Mouse (Mus musculus) limb, embryonic 10.5 days (tissue): Measurements from ENCODE around the gene Wwtr1. TPM values are rescaled to one million over a fixed set of nuclear protein-coding genes. Genes with fewer than 3 reads are reported as not detected.

ENCODE experiments used
- DNase-seq: peaks from one replicate; pipeline ENCODE4 v3.0.0-alpha.2; 2017; ENCODE audit warnings: low spot score
- H3K27ac ChIP-seq: fragments of 300-500 bp; sonication (generic); 2 replicates; pipeline ENCODE4 v1.5.1; 2016; ENCODE audit warnings: mild to moderate bottlenecking
- H3K27me3 ChIP-seq: fragments of 300-500 bp; sonication (generic); 2 replicates; pipeline ENCODE4 v1.6.1; 2016; ENCODE audit warnings: low read depth, mild to moderate bottlenecking; ENCODE audit not compliant: poor library complexity, severe bottlenecking
- H3K36me3 ChIP-seq: fragments of 300-500 bp; sonication (generic); 2 replicates; pipeline ENCODE4 v1.6.1; 2016; ENCODE audit warnings: mild to moderate bottlenecking, moderate library complexity
- H3K4me1 ChIP-seq: fragments of 300-500 bp; sonication (generic); 2 replicates; pipeline ENCODE4 v1.6.1; 2016
- H3K4me3 ChIP-seq: fragments of 300-500 bp; sonication (generic); 2 replicates; pipeline ENCODE4 v1.5.1; 2016; ENCODE audit warnings: mild to moderate bottlenecking, moderate library complexity
- H3K9me3 ChIP-seq: fragments of 300-500 bp; sonication (generic); replicated peaks from 2 replicates; pipeline ENCODE4 v1.6.1; 2016; ENCODE audit warnings: mild to moderate bottlenecking
- whole genome bisulfite sequencing: fragments of 180-500 bp; shearing (Covaris S2); methylation state at CpG from one replicate; pipeline ENCODE4 v1.1.7; 2016; 5-methylcytosine and 5-hydroxymethylcytosine counted together
- polyA plus RNA-seq: library from polyadenylated mRNA; unstranded; fragments of >200 nt; fragmentation: Nextera tagmentation; extraction: Ambion mirVana; gene quantifications from 2 replicates; pipeline ENCODE4 v1.2.1, GENCODE M21; 2016

Gene Wwtr1
- polyA plus RNA-seq, 1 experiment from 2014 or later: 10.7 TPM

DNA sequence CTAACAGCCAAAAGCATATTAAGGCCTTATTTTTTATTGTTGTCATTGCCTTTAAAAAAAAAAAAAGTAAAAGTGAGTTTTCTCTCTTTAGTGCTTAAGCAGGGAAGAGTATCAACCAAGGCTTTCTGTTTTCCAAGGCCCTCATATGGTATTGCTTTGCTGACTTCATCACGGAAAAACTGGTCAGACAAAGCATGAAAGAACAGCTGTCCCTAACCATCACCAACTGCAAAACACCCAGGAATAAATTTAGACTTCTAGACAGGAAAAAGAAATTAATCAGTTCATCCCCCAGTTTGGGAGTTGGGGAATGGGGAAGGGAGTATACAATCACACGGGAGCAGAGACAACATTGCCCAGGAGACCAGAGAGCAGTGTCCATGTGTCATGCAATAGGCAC, 79.3 kb downstream of the Wwtr1 start:
- WGBS: 90% methylated on average over 2 of the region's 2 CpGs
- DNase-seq: no peak
- Histone ChIP-seq H3K27ac (no peak overlapping the region), H3K9me3 (no peaks in the 10 kb centered on the region), H3K36me3 (no peaks in the 10 kb centered on the region), H3K4me1 (peaks cover 4% of the 10 kb centered on the region; the same call in 1 of the 2 replicates), H3K27me3 (no peaks in the 10 kb centered on the region), H3K4me3 (no peak overlapping the region)

DNA sequence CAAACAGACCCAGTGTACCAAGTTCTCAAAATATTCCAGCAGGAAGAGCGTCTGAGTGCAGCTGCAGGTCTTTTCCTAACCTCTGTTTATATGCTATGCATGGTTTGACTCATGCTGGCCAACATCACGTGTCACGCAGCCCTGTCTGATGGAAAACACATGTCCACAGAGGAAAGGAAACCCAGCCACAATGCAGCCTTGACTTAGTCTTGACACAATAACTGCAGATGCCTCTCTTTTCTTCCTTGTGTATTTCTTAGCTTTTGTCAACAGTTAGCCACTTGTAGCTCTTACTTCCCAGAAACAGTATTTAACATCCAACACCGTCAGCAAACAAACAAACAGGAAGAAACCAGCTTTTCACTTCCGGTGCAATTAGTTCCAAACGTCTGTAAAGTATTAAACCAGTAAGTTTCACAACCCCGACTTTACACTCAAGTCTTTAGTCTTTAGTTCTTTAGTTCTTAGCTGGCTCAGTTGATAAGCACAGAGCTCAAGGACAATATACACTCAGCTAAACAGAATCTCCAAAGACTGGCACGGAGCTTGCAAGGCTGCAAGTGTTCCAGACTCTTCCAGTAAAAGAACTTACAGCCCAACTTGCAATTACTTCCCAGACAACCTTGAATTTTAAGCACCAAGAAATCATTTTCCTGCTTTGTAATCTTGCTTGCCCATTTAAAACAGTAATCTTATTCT, 88.1 kb downstream of the Wwtr1 start:
- 34% methylated on average over 8 of the region's 8 CpGs for WGBS
- H3K4me1 ChIP-seq: peaks cover 35% of the 10 kb centered on the region
- peak overlapping the region; percentile 25; the same call in 1 of the 2 replicates for H3K4me3 ChIP-seq
- H3K27me3 ChIP-seq: no peaks in the 10 kb centered on the region
- no peaks in the 10 kb centered on the region for H3K9me3 ChIP-seq
- H3K27ac ChIP-seq: peak overlapping the region; percentile 89
- no peaks in the 10 kb centered on the region for H3K36me3 ChIP-seq
- peak; percentile 79 for DNase-seq

- H3K36me3 ChIP-seq: no peaks in the 10 kb centered on the region
- H3K27me3 ChIP-seq: no peaks in the 10 kb centered on the region
- H3K27ac ChIP-seq: peak overlapping the region; percentile 89; the same call in 1 of the 2 replicates
- no peak for DNase-seq
- H3K4me1 ChIP-seq: peaks cover 35% of the 10 kb centered on the region
- no peaks in the 10 kb centered on the region for H3K9me3 ChIP-seq
- 70% methylated on average over 4 of the region's 4 CpGs for WGBS
- H3K4me3 ChIP-seq: no peak overlapping the region
These were observed 89.6 kb downstream of the Wwtr1 start for GRCm38 (mm10) chr3:57486068-57486467.

DNA sequence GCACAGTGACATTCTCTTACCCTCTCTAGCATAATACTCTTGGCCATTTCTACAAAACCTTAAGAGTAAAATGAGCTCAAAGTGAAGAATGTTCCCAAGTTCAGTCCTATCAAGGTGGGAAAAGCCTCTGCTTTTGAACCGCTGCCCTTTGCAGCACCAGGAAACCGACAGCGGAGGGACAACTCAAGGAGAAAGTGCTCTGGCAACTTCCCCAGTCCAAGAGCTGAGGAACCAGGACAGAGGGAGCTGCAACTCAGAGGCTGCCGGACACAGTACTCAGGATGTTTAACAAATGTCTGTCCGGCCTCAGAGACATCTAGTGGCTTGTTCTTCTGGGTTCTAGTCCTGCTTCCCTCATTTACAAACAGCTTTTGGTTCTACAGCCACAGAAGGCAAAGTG, 93.7 kb downstream of the Wwtr1 start:
- Histone ChIP-seq H3K4me1 (peaks cover 12% of the 10 kb centered on the region), H3K4me3 (no peak overlapping the region), H3K36me3 (no peaks in the 10 kb centered on the region), H3K27ac (no peak overlapping the region), H3K9me3 (no peaks in the 10 kb centered on the region), H3K27me3 (no peaks in the 10 kb centered on the region)
- DNase-seq: no peak
- 85% methylated on average over 5 of the region's 5 CpGs for WGBS

DNA sequence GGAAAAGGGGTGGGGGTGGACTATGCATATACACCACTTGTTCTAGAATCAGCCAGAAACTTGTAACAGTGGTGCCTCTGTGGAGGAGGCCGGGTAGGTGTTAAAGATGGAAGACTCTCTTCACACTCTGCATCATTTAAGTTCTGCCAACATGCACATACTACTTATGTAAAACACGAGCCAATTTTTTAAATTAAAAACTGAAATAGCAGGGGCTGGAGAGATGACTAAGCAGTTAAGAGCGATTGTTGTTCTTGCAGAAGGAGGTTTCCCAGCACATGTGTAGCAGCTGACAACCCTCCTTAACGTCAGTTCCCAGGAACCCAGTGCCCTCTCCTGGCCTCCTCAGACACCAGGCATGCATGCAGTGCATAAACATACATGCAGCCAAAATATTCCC, 95.1 kb downstream of the Wwtr1 start:
- Histone ChIP-seq H3K36me3 (0 out of 2 replicates have a peak, but pooled peaks cover 6% of the 10 kb centered on the region), H3K9me3 (no peaks in the 10 kb centered on the region), H3K4me3 (no peak overlapping the region), H3K27me3 (no peaks in the 10 kb centered on the region), H3K4me1 (no peaks in the 10 kb centered on the region), H3K27ac (no peak overlapping the region)
- DNase-seq: no peak
- 83% methylated on average over 4 of the region's 4 CpGs for WGBS

DNA sequence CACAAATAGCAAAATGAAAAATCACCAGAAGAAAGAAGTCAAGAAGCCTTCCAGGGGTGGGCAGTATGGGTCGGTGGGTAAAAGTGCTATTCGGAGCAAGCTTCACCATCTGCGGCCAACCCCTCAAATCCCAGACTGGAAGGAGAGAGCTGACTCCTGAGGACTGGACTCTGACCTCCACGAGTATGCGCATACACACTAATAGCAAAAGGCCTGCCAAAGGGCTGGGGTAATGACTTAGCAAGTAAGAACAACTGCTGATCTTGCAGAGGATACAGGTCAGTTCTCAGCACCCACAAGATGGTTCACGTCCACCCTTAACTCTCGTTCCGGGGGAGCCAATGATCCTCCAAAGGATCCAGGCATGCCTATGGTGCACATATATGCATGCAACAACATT, 101.3 kb downstream of the Wwtr1 start:
- Histone ChIP-seq H3K36me3 (0 out of 2 replicates have a peak, but pooled peaks cover 6% of the 10 kb centered on the region), H3K4me3 (no peak overlapping the region), H3K27me3 (no peaks in the 10 kb centered on the region), H3K4me1 (peaks cover 32% of the 10 kb centered on the region), H3K27ac (no peak overlapping the region), H3K9me3 (no peaks in the 10 kb centered on the region)
- 88% methylated on average over 8 of the region's 8 CpGs for WGBS
- no peak for DNase-seq

DNA sequence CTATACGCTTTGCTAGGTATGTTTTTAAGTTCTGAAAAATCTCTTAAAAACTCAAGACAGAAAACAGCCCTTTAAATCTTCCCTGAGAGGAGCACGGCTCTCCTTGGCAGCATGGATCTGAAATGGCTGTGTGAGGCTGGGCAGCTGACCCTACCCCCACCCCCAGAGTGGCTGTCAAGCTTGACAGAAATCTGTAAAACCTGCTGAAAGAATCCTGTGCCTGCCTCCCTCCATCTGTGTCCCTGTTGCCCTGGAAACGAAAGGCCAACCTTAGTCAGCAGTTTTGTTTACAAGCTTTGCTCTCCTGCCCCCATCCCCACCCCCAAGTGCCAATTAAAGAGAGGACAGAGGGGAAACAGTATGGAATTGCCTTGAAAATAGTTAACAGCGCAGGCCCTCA, 103.3 kb downstream of the Wwtr1 start:
- H3K27me3 ChIP-seq: no peaks in the 10 kb centered on the region
- 45% methylated on average over 4 of the region's 4 CpGs for WGBS
- no peaks in the 10 kb centered on the region for H3K9me3 ChIP-seq
- 0 out of 2 replicates have a peak, but pooled peaks cover 6% of the 10 kb centered on the region for H3K36me3 ChIP-seq
- peaks cover 37% of the 10 kb centered on the region for H3K4me1 ChIP-seq
- H3K27ac ChIP-seq: peak overlapping the region; percentile 28; the same call in 1 of the 2 replicates
- no peak overlapping the region for H3K4me3 ChIP-seq
- peak; percentile 52 for DNase-seq

DNA sequence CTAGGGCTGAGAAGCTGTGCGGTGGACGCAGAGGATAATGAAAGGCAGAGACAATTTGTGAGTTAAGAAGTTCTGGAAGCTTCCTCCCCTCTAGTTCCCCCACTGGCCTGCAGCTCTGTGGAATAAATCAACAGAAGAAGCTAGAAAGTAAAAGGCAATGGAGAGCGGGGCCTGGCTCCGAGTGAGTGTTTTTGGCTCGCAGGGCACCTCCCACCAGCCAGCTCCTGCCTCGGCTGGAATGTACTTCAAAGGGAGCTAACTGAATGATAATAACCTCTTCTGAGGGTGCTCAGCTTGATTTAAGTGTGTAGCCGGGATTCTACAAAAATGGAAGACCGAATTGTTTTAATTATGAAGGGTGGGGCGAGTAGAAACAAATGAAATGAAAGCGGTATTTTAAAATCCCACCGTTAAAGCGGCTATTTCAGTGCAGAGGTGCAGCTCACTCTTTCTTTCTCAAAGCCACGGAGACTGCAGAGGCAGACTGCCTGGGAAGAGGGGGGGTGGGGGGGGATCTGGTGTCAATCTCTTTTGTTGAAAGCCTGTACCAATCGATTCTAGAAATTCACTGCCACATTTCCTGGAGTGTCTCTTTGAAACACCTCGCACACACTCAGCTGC, 104.6 kb downstream of the Wwtr1 start:
- peak overlapping the region; percentile 79 for H3K27ac ChIP-seq
- no peaks in the 10 kb centered on the region for H3K36me3 ChIP-seq
- no peak for DNase-seq
- 5% methylated on average over 15 of the region's 15 CpGs for WGBS
- H3K4me1 ChIP-seq: peaks cover 37% of the 10 kb centered on the region
- peak overlapping the region; percentile 37 for H3K4me3 ChIP-seq
- no peaks in the 10 kb centered on the region for H3K9me3 ChIP-seq
- no peaks in the 10 kb centered on the region for H3K27me3 ChIP-seq

GRCm38 (mm10) chr3:57470326-57470725, 105.4 kb downstream of the Wwtr1 start:
- 0 out of 2 replicates have a peak overlapping the region, but pooled peaks have one; percentile 37 for H3K4me3 ChIP-seq
- no peaks in the 10 kb centered on the region for H3K27me3 ChIP-seq
- peak overlapping the region; percentile 79 for H3K27ac ChIP-seq
- WGBS: 25% methylated on average over 5 of the region's 5 CpGs
- peaks cover 37% of the 10 kb centered on the region for H3K4me1 ChIP-seq
- H3K9me3 ChIP-seq: no peaks in the 10 kb centered on the region
- peak; percentile 50 for DNase-seq
- no peaks in the 10 kb centered on the region for H3K36me3 ChIP-seq

- no peak overlapping the region for H3K27ac ChIP-seq
- WGBS: 97% methylated on average over 3 of the region's 3 CpGs
- DNase-seq: no peak
- no peaks in the 10 kb centered on the region for H3K27me3 ChIP-seq
- H3K4me1 ChIP-seq: peaks cover 37% of the 10 kb centered on the region
- H3K36me3 ChIP-seq: no peaks in the 10 kb centered on the region
- H3K9me3 ChIP-seq: no peaks in the 10 kb centered on the region
- no peak overlapping the region for H3K4me3 ChIP-seq
These were observed 106.4 kb downstream of the Wwtr1 start for GRCm38 (mm10) chr3:57469325-57469724.

GRCm38 (mm10) chr3:57466289-57466688, 109.4 kb downstream of the Wwtr1 start:
- no peak overlapping the region for H3K27ac ChIP-seq
- no peaks in the 10 kb centered on the region for H3K9me3 ChIP-seq
- 70% methylated on average over 3 of the region's 3 CpGs for WGBS
- no peak overlapping the region for H3K4me3 ChIP-seq
- no peak for DNase-seq
- no peaks in the 10 kb centered on the region for H3K27me3 ChIP-seq
- peaks cover 20% of the 10 kb centered on the region for H3K4me1 ChIP-seq
- peaks cover 3% of the 10 kb centered on the region; the same call in 1 of the 2 replicates for H3K36me3 ChIP-seq

DNA sequence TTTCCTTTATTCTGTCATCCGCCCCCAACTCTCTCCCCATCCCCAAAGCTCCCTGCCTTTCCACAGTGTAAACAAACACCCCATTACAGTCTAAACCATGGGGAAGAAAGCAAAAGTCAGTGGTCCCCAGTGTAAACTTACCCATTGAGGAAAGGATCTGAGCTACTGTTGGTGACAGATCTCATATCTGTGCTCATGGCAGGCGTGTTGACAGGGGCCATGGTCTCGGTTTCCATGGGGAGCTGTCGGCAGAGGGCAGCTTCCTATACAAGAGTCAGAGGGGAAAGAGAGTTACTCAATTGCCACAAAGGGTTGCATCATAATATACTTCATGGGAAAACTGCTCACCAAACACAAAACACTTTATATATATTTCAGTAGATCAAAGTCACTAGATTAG, 112.4 kb downstream of the Wwtr1 start:
- DNase-seq: no peak
- no peaks in the 10 kb centered on the region for H3K9me3 ChIP-seq
- H3K27me3 ChIP-seq: no peaks in the 10 kb centered on the region
- no peak overlapping the region for H3K27ac ChIP-seq
- peaks cover 7% of the 10 kb centered on the region; the same call in 1 of the 2 replicates for H3K36me3 ChIP-seq
- H3K4me1 ChIP-seq: peaks cover 7% of the 10 kb centered on the region
- H3K4me3 ChIP-seq: no peak overlapping the region
- WGBS: 94% methylated on average over 4 of the region's 4 CpGs

DNA sequence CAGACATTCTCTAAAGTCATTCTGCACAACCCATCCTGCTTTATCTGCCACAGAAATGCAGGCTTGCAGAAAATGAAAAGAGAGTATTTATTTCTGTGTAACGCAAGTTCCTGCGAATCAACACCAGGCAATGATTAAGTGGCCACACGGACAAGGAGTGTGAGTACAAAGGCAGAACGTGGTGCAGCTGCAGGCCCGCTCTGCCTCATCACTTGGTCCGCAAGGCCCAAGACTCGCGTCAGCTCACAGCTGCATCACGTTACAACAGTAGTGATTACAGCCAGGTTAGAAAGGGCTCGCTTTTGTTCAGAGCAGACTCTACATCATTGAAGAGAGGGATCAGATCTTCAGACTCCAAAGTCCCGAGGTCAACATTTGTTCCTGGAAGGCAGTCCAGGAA, 117.1 kb downstream of the Wwtr1 start:
- Histone ChIP-seq H3K27ac (peak overlapping the region; percentile 44), H3K4me1 (peaks cover 12% of the 10 kb centered on the region), H3K27me3 (no peaks in the 10 kb centered on the region), H3K4me3 (no peak overlapping the region), H3K36me3 (peaks cover 7% of the 10 kb centered on the region; the same call in 1 of the 2 replicates), H3K9me3 (no peaks in the 10 kb centered on the region)
- 27% methylated on average over 11 of the region's 11 CpGs for WGBS
- DNase-seq: peak; percentile 61
